Mouse (Mus musculus): Measurements from ENCODE around the gene Parp8. TPM values are rescaled to one million over a fixed set of nuclear protein-coding genes. Genes with fewer than 3 reads are reported as not detected.

The Parp8 gene
- total and polyA plus RNA-seq, 2 experiments from 2014 or later: 23.9 to 38.7 TPM

DNA sequence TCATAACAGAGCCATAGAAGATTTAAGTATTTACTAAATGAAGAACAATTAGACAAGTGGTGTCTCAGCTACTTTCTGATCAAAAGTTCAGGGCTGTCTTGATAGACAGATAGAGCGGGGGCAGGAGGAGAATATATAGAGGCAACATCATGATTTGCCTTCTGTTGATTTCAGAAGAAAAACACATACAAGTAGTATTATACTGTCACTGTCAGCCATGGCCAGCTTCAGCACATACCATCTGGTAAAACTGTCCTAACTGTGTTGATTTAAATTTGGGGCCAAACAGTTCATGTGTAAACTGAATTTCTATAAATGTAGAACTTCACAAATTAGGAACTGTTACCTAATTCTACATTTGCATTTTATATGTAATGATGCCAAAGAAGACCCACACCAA lies 127.6 kb downstream of the Parp8 start:
- Histone ChIP-seq H3K9me3 (ENCODE audit: low read length) (no peaks in the 10 kb centered on the region), H3K4me2 (ENCODE audit: low read depth, low read length) (no peak overlapping the region), H3K4me1 (ENCODE audit: insufficient read depth, low read length) (no peaks in the 10 kb centered on the region), H3K9ac (replicated peaks; ENCODE audit: low read length) (no peak overlapping the region), H3K36me3 (ENCODE audit: insufficient read depth, low read length) (peaks cover 8% of the 10 kb centered on the region; the same call in 1 of the 2 replicates), H3K4me3 (ENCODE audit: low read length) (no peak overlapping the region), H3K27me3 (ENCODE audit: insufficient read depth, low read length) (no peaks in the 10 kb centered on the region), H3K27ac (no peak overlapping the region)
- DNase-seq (ENCODE audit: low spot score) (no peak), ATAC-seq (no peak)
- 97% methylated on average over 1 of the region's 1 CpGs for WGBS
- no peak for TF ChIP-seq CTCF (IDR thresholded peaks at IDR 0.05; ENCODE audit: low read depth)

DNA sequence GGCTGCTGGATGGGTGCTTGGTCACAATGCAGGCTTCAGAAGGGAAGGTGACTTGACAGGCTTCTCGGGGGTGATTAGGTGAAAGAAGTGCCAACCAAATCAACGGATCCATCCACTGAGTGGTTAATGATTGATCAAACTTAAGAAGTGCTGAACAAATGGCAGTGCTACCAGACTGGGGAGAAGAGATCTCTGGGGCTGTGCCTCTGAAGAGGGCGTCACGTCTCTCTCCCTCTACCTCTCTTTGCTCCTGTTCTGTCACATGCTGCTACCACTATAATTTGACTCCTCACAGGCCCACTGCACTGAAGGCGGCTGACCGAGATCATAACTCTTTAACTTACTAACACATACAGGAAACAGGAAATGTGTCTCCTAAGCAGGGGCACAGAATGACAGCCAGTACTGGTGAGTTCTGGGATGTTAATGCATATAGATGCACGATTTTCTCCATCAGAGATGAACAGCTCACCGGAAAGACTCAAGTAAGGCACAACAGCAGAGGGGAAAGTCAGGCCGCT lies 140.9 kb downstream of the Parp8 start:
- no peaks in the 10 kb centered on the region for H3K9me3 ChIP-seq (ENCODE audit: low read length)
- no peaks in the 10 kb centered on the region for H3K4me1 ChIP-seq (ENCODE audit: insufficient read depth, low read length)
- H3K36me3 ChIP-seq (ENCODE audit: insufficient read depth, low read length): no peaks in the 10 kb centered on the region
- no peak overlapping the region for H3K9ac ChIP-seq (replicated peaks; ENCODE audit: low read length)
- no peak for ATAC-seq
- no peak overlapping the region for H3K4me3 ChIP-seq (ENCODE audit: low read length)
- H3K27me3 ChIP-seq (ENCODE audit: insufficient read depth, low read length): no peaks in the 10 kb centered on the region
- H3K4me2 ChIP-seq (ENCODE audit: low read depth, low read length): no peak overlapping the region
- TF ChIP-seq CTCF (IDR thresholded peaks at IDR 0.05; ENCODE audit: low read depth): no peak
- no peak for DNase-seq (ENCODE audit: low spot score)
- no peak overlapping the region for H3K27ac ChIP-seq
- WGBS: 83% methylated on average over 9 of the region's 9 CpGs

DNA sequence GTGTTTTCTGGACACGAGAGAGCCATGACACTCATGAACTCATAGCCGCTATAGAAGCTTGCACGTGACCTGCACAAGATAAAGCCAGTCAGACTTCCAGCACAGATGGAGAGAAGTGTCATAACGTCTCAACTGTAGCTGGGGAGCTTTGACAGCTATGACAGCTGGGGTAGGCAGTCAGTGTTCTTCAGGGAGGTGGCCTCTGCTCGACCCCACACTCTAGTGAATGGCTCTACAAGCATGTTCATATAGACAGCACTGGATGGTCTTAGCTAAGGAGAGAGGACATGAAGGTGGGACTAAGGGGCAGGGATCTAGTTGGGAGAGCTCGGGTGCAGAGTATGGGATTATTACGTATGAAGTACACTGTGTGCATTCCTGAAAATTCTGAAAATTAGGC lies 143.1 kb downstream of the Parp8 start:
- 79% methylated on average over 7 of the region's 7 CpGs for WGBS
- DNase-seq (ENCODE audit: low spot score): no peak
- Histone ChIP-seq H3K4me2 (ENCODE audit: low read depth, low read length) (no peak overlapping the region), H3K36me3 (ENCODE audit: insufficient read depth, low read length) (no peaks in the 10 kb centered on the region), H3K9ac (replicated peaks; ENCODE audit: low read length) (no peak overlapping the region), H3K4me3 (ENCODE audit: low read length) (no peak overlapping the region), H3K27ac (no peak overlapping the region), H3K9me3 (ENCODE audit: low read length) (no peaks in the 10 kb centered on the region), H3K27me3 (ENCODE audit: insufficient read depth, low read length) (no peaks in the 10 kb centered on the region), H3K4me1 (ENCODE audit: insufficient read depth, low read length) (no peaks in the 10 kb centered on the region)
- TF ChIP-seq CTCF (IDR thresholded peaks at IDR 0.05; ENCODE audit: low read depth): no peak
- ATAC-seq: 0 out of 2 replicates have a peak, but pooled peaks have one; percentile 18

DNA sequence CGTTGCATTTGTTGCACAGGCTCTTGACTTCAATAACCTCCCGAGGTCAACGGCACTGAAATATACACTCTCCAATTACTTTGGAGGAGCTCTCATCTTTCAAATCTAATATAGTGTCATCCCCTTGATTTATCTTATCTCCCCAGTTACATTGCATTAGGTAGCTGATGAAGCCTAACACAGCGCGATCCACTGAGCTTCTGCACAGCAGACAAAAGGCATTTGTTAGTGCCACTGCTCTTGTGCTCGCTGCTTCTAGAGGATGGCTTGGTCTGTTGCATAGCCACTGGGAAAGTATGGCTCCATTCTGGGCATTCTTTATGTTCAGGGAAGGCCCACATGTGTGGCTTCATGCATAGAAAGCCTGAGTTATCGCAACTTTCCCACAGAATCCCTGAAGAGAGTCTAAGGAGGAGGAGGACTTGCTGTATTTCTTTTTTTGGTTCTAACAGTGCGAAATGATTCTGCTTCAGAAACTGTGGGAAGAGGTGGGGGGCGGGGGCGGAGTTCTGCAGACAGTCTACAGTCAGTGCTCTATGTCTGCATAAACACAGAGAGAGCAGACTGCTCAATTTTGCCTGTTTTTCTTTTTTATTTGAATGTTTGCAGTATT lies 145.7 kb downstream of the Parp8 start:
- Histone ChIP-seq H3K9me3 (ENCODE audit: low read length) (no peaks in the 10 kb centered on the region), H3K27me3 (ENCODE audit: insufficient read depth, low read length) (no peaks in the 10 kb centered on the region), H3K4me2 (ENCODE audit: low read depth, low read length) (no peak overlapping the region), H3K27ac (no peak overlapping the region), H3K36me3 (ENCODE audit: insufficient read depth, low read length) (no peaks in the 10 kb centered on the region; the same call in 1 of the 2 replicates), H3K4me3 (ENCODE audit: low read length) (no peak overlapping the region), H3K9ac (replicated peaks; ENCODE audit: low read length) (no peak overlapping the region), H3K4me1 (ENCODE audit: insufficient read depth, low read length) (no peaks in the 10 kb centered on the region)
- WGBS: 76% methylated on average over 10 of the region's 10 CpGs
- no peak for DNase-seq (ENCODE audit: low spot score)
- ATAC-seq: no peak
- TF ChIP-seq CTCF (IDR thresholded peaks at IDR 0.05; ENCODE audit: low read depth): no peak

DNA sequence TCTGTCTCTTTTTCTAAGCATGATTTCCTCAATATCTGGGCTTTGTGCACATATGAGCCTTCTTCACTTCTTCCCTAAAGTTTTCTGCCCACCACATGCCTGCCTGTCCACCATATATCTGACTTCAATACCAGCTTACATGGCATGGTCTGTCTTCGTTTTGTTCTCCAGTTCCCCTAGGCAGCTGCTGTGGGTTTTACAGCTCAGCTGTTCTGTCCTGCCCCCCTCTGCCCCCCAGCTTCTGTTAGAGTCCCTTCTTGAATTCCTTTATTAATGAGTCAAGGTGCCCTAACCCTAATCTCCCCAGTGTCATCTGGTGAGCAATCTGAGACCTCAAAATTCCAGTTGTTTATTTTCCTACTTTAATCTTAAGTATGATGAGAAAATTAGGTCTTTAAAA lies 155.1 kb downstream of the Parp8 start:
- Histone ChIP-seq H3K27ac (no peak overlapping the region), H3K36me3 (ENCODE audit: insufficient read depth, low read length) (peaks cover 5% of the 10 kb centered on the region; the same call in 1 of the 2 replicates), H3K4me2 (ENCODE audit: low read depth, low read length) (no peak overlapping the region), H3K4me1 (ENCODE audit: insufficient read depth, low read length) (no peaks in the 10 kb centered on the region), H3K27me3 (ENCODE audit: insufficient read depth, low read length) (no peaks in the 10 kb centered on the region), H3K9ac (replicated peaks; ENCODE audit: low read length) (no peak overlapping the region), H3K9me3 (ENCODE audit: low read length) (no peaks in the 10 kb centered on the region), H3K4me3 (ENCODE audit: low read length) (no peak overlapping the region)
- 85% methylated on average over 1 of the region's 1 CpGs for WGBS
- ATAC-seq (no peak), DNase-seq (ENCODE audit: low spot score) (no peak)
- TF ChIP-seq CTCF (IDR thresholded peaks at IDR 0.05; ENCODE audit: low read depth): no peak

DNA sequence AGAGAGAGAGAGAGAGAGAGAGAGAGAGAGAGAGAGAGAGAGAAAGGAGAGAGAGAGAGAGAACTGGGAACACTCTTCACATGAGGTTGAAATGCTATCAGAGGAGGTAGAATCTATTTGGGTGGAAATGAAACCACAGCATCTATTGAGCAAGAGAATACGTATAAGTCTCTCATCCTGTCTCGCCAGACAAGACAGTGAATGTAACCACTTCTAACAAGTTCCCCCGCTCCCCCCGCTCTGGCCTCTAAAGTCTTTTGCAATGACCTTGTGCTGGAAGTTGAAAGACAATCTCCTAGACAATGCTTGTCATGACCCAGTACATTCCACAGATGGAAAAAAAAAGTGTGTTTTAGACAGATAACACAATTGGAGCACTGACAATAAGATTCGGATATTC lies 181.4 kb downstream of the Parp8 start:
- ATAC-seq (no peak), DNase-seq (ENCODE audit: low spot score) (no peak)
- Histone ChIP-seq H3K9me3 (ENCODE audit: low read length) (no peaks in the 10 kb centered on the region), H3K9ac (replicated peaks; ENCODE audit: low read length) (no peak overlapping the region), H3K4me3 (ENCODE audit: low read length) (no peak overlapping the region), H3K4me1 (ENCODE audit: insufficient read depth, low read length) (no peaks in the 10 kb centered on the region), H3K27ac (no peak overlapping the region), H3K36me3 (ENCODE audit: insufficient read depth, low read length) (no peaks in the 10 kb centered on the region), H3K27me3 (ENCODE audit: insufficient read depth, low read length) (no peaks in the 10 kb centered on the region), H3K4me2 (ENCODE audit: low read depth, low read length) (no peak overlapping the region)
- no peak for TF ChIP-seq CTCF (IDR thresholded peaks at IDR 0.05; ENCODE audit: low read depth)
- WGBS: 74% methylated on average over 5 of the region's 5 CpGs

DNA sequence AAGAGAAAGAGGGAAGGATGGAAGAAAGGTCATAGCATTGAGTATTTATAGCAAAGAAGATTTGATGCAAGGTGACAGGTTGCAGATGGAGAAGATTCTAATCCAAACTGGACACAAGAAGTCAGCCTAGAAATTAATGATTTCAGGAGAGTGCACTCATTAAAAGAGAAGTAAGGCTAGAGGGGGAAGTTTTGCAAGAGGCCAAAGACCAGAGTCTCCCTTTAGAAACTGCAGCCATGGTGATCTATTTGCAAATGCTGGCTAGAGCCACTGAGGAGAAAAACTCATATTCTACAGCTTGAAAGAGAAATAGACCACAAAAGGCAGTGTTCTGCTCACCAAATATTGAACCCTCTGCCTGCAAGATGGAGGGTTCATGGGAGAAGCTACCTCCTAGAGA lies 194.4 kb downstream of the Parp8 start:
- Histone ChIP-seq H3K4me3 (ENCODE audit: low read length) (no peak overlapping the region), H3K27me3 (ENCODE audit: insufficient read depth, low read length) (no peaks in the 10 kb centered on the region), H3K36me3 (ENCODE audit: insufficient read depth, low read length) (no peaks in the 10 kb centered on the region), H3K4me2 (ENCODE audit: low read depth, low read length) (no peak overlapping the region), H3K4me1 (ENCODE audit: insufficient read depth, low read length) (no peaks in the 10 kb centered on the region), H3K9me3 (ENCODE audit: low read length) (no peaks in the 10 kb centered on the region), H3K9ac (replicated peaks; ENCODE audit: low read length) (no peak overlapping the region), H3K27ac (no peak overlapping the region)
- no peak for ATAC-seq
- DNase-seq (ENCODE audit: low spot score): no peak
- TF ChIP-seq CTCF (IDR thresholded peaks at IDR 0.05; ENCODE audit: low read depth): no peak
